Mouse (Mus musculus) urinary bladder, postnatal 4 days (tissue): ENCODE measurements around the gene Ccr7.

ENCODE experiments used
- DNase-seq, 2 experiments: peaks; one replicate each; pipeline ENCODE4 v3.0.0; 2021 to 2022; ENCODE audit warnings: low spot score in 2 of 2

Gene Ccr7

DNA sequence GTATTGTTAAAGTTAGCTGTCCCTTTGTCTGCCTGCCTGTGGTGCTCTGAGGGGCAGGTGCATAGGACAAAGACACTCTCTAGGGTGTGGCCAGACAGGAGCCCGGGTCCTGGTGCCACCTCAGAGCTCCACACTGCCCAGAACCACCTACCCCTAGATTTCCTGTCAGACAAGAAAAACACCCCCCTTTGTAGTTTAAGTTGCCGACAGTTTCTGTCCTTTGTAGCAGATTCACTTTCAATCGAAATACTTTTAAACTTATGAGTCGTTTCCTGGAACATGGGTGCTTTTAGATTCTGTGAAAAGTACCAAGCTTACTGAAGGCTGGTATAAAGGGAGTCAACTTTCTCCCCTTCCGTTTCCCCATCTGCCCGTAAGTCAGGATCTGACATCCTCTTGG lies 38.9 kb downstream of the Ccr7 start:
- no peak for DNase-seq

DNA sequence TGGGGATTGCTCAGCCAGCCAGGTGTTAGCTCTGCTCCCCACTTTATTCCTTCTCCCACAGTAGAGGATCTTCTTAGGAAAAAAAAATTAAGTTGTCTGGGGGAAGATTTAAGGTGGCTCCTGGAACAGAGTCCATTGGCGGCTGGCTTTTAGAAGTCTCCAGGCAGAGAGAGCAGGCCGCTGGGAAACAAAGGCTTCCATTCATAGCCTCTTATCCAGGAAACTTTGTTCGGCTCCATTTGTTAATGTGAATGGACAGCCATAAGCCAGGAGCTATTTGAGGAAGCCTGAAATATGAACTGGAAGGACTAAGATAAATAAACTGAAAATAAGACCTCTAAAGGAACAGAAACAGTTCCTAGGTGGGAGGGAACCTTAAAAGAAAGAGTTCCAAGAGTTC lies 41.8 kb downstream of the Ccr7 start:
- no peak for DNase-seq

DNA sequence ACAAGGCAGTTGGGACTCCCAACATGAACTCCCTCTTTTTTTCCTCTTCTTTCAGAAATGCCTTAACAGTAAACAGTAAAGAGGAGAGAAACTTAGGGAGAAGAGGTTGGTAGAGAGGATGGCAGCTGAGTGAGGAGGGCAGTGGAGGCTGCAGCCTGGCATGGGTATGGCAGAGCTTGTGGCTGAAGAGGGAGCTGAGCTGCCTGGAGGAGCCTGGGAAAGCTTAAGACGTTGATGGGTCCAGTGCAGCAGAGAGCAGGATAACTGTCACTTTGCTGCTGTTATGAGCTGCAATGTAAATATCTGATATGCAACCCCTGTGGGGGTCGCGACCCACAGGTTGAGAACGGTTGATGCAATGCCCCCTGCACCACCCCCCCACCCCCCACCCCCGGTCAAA lies 42.2 kb downstream of the Ccr7 start:
- DNase-seq, result no peak

DNA sequence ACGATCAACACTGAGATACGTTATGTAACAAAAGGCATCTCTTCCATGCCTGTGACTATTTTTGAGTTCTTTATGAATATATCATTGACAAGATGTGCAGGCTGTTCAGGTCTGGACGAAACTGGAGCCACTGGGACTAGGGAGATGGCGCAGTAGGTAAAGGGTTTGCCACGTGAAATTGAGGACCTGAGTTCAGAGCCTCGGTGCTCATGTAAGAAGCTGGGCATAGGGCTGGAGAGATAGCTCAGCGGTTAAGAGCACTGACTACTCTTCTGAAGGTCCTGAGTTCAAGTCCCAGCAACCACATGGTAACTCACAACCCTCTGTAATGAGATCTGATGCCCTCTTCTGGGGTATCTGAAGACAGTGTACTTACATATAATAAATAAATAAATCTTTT lies 43.2 kb downstream of the Ccr7 start:
- DNase-seq, result no peak

DNA sequence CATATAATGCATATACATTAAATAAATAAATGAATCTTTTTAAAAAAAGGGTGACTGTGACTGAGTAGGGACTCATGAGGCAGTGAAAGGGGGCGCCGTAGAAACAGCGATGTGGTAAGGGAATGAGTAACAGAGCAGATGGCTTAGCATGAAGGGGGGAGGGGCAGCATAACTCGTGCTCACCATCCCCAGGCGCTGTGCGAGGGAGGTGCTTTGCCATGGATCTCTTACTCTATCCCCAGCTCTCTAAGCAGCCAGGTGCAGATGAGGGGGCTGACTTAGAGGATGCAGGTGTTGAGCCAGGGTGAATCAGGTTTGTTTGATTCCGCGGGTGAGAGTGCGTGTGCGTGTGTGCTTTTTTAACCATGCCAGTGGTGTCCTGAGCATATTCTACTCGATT lies 43.7 kb downstream of the Ccr7 start:
- DNase-seq, result no peak

DNA sequence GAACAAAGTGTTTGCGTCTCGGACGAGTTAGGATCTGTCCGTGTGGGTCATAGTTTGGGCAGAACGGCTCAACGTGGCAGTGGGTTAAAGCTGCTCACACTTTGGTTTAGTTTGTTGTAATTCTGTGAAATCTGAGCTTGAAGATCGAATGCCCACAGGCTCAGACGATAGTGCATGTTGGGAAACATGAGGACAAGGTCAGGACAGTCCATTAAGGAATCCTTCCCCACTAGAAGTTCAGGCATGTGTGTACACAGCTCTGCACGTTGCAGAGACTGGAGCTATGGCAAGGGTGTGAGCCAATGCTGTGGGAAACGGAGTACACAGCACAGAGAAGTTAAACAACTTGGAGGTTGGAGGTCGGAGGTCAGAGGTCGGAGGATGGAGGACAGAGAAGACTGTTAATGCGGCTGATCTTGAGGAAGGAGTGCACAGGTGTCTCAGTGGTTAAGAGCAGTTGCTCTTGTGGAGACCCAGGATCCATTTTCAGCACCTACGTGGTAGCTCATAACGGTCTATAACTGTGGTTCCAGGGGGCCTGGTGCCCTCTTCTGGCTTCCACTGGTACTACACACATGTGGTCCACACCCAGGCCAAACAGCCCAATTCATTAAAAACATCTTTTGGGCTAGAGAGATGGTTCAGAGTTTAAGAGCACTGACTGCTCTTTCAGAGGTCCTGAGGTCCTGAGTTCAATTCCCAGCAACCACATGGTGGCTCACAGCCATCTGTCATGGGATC lies 44.3 kb downstream of the Ccr7 start:
- DNase-seq, result no peak

DNA sequence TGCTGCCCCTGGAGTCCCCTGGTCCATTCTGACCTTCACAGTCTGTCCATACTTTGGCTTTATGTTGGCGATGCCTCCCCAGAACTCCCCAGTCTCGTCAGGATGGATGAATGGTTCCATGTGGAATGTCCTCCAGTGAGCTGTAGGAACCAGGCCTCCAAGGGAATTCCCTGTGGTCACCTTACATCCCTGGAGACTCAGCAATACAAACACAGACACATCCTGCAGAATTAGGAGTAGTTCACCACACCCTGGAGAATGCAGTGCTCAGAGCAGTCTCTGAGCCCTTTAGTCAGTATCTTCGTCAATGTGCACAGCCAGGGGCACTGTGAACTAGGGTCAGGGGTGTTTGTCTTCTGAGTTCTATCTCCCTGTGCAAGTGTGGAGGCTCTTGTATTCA lies 46.6 kb downstream of the Ccr7 start:
- no peak for DNase-seq

DNA sequence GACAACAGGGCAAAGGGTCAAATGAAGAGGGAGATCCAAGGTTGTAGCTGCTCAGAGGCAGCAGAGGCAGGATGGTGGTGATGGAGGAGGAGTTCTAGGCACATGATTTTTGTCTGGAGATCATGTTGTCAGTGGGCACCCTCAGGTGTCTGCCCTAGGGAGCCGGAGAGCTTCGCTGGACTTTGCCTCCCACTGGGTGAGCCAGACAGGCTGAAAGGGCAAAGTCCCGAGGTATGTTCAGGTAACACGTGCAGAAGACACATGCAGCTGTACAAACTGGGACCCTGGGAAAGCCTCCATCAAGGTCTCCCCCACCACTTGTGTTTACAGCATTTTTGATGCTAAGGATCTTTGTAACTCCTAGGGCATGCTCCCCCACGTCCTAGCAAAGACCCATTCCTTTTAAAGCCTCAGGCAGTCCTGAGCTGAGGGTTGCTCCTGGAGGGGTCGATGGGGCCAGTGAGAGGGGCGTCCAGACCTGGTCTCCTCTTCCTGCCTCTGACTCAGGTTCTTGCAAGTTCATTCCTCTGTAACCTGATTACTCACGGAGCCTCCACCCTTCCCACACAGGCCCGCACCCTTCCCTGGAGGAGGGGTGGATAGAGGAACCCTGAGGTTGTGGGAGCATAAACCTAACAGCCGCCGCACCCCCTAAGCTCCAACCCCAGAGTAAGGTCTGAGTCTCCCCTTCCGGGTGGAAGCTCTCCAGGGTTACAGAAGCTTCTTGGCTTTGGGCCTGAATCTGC lies 48.7 kb downstream of the Ccr7 start:
- no peak for DNase-seq

DNA sequence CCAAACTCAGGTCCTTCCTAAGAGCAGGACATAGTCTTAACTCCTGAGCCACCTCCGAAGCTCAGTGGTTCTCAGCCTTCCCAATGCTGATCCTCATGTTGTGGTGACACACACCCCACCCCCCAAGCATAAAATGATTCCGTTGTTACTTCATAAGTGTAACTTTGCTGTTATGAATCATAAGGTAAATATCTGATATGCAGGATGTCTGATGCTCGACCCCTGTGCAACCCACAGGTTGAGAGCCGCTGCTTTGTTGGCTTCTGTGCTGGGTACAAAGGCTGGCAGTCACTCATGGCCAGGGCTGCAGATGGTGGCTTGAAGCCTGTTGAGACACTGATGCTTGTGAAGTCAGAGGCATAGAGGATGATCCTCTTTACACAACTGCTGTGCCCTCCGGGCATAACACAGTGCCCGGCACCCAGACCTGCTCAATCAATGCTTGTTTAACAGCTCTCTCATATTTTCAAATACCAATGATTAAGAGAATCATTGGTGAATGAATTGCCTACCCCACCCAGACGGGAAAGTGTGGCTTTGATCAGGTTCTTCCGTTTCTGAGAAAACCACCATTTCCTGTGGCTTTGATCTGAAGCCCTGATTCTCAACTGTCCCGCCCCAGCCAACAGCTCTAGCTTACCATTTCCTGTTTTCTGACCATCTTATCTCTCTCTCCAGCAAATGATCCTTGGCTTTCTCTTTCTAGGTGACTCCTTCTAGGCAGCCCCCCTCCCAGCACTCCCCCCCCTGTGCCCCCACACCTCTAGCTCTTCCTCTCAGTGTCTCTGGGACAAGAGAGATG lies 50.1 kb downstream of the Ccr7 start:
- no peak for DNase-seq

DNA sequence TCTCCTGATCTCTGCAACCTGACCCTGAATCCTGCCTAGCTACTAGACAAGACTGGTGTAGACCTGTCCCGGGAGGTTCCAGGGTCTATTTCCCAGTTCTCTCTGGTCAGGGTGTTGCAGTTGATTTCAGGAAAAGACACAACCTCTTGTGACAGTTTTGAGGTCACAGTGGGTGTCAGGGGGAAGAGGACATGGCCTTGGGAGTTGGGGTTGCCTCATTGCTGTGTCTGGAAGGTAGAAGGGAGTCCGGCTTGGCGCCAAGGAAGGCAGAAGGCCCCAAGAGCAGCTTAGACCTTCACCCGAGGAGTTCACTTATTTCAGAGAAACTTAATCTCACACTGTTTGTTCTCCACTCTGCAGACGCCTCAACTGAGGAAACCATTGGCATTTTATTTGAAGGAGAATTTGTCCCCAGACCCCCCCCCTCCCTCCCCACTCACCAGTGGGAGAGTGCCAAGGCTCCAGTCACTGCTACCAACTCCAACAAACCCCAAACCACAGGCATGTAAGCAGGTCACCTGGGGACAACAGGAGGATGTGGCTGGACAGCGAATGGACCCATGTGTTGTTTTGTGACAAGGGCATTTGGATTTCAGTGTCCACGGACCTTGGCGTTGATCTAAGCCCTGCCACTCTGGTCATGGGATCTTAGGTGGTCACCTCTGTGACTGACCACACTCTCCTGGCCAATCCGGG lies 52.2 kb downstream of the Ccr7 start:
- no peak for DNase-seq

DNA sequence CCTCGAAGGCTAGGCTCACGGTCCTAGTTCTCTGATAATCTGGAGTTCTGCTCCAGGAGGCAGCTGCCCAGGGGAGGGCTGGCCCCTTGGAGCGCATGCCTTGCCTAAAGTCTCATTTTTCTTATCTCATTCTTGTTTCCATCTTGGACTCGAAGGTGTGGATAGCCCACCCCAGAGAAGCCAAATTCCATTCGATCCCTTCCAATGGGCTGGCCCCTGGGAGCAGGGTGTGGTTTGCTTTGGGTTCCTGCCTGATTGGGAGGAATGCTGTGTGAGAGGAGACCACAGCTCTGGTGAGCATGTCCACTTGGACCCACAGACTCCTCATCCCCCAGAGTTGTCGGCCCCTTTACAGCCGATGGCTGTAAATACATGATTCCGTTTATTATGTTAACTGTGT lies 53.2 kb downstream of the Ccr7 start:
- DNase-seq, result no peak

DNA sequence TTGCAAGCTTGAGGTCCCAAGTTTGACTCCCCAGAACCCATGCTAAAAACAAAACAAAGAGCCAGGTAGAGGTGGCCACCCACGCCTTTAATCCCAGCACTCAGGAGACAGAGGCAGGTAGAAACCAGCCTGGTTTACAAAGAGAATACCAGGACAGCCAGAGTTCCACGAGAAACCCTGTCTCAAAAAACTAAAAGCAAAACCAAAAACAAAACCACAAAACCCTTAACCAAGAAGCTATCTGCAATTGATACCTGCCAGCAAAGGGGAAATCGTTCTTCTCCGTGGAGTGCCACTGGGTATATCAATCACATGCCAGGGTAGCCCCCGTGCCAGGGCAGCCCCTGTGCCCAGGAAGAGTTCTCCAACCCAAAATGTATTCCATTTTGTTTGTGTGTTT lies 54.7 kb downstream of the Ccr7 start:
- no peak for DNase-seq

DNA sequence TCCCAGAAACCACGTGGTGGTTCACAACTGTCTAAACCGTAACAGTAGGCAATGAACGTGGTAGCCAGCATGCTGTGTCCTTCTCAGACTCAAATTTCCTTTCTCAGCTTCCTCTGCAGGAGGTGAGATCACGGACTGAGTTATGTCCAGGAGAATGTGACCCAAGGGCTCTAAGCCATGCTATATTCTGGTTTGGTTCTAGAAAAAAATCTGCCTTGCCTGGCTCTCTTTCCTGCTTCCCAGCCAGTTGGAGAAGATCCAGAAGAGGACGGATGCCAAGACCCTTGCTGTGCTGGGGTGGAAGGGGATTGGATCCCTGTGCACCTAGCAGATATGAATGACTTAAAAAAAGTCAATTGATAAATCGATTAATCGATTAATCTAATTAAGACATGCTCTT lies 55.4 kb downstream of the Ccr7 start:
- DNase-seq, result no peak

DNA sequence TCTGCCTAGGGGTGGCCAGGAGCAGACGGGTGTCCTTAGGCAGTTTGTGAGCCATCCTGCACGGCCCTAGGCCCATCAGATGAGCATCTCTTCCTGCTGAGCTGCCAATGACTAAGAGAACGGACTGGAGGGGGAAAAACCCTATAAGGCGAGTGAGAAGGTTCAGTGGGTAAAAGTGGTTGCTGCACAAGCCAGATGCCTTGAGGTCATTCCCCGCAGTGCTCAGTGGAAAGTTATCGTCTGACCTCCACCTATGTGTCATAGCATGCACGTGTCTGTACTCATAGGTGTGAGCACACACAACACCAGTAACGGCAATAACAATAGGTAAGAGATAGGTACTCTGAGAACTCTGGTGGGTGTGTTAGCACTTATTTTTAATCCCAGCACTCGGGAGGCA lies 56.0 kb downstream of the Ccr7 start:
- no peak for DNase-seq

DNA sequence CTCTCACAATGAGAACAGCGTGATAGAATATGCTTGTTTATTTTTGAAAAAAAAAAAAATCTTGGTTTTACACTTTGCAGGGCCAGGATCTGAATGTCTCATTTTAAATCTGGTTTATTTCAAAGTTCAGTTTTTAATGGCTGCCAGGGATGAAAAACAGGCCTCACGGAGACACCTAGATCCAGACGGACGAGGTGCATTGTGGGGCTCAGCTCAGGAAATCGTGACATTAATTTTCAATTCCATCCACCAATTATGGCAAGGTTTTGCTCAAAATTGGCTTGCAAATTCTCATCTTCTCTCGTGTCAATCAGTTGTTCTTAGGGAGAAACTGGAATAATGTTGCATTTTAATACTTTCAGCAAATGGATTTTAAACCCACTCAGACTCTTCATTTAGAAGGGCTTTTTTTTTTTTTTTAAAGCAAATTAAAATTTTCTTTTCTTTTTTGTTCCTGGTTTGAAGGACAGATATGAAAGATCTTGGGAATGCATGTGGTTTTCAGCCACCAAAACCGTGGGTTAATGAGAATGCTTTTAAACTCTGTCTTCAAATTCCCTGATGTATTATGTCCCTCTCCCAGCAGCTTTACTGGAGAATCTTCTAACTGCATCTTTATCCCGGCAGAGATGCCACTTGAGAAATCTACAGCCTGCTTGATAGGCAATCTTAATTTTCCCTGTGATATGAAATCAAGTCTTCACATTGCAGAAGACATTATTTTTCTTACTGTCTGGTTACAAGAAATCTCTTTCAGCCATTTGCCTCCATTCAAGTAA lies 57.7 kb downstream of the Ccr7 start:
- DNase-seq, result no peak

DNA sequence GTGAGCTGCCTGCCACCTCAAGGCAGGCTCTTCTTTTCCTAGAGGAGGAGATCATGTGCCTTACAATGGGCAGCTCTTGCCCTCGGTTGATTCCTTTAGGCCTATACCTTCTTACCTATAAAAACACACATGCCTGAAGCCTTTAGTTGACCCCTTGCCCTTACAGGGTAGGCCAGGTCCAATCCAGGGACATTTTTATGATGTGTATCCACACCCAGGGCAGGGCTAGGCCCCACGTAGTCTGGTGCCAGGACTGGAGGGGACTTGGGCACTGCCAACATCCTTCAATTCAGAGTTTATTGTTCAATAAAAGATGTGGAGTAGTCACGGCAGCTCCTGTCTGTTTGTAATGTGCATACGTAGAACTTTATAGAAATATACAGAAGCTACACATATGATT lies 58.5 kb downstream of the Ccr7 start:
- DNase-seq, result no peak

DNA sequence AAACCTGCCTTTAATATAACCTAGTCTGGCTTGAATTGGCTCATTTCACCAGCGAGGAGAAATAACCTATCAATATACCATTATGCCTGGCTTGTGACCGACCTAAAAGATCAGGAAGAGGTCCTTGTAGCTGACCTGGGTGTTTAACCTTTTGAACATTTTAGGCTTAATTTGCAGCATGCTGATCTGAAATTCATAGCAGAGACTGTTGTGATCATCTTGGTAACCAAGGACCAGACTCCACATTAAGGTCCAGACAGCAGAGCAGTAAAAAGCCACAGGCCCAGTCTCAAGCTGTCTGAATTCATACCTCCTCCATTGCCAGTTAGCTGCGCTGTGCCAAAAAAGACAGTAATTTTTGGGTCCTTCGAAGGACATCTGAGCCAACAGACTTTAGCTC lies 59.1 kb downstream of the Ccr7 start:
- DNase-seq, result no peak

DNA sequence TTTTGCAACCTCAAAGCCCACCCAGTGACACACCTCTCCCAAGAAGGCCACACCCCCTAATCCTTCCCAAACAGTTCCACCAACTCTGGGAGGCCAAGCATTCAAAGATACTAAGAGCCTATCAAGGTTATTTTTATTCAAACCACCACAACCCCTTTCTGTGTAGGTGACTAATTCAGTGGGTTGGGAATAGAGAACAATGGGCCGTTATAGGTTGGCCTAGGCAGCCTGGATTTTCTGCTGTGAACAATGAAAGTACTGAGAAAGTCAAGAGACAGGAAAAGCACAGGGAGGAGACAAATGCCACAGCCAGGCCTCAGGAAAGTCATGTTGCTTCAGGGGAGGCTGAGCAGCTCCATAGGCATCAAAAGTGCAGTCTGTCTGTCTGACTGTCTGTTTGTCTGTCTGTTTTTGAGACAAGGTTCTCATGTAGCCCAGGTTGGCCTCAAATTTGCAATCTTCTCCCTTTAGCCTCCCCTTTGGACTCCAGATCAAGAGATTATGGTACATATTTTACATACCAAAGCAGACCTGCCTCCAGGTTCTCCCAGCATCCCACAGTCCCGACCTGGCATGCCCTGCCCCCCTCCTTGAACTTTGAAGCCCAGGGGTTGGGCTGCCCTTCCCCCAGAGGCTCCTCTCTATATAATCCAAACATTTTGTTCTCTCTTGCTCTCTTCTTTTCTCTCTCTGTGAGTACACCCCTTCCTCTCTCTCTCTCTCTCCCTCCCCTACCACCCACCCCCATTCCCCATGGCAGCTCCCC lies 59.8 kb downstream of the Ccr7 start:
- no peak for DNase-seq
